Mouse (Mus musculus): ENCODE results near the gene Cotl1. TPM values are rescaled to one million over a fixed set of nuclear protein-coding genes. Genes with fewer than 3 reads are reported as not detected.

Gene Cotl1
- polyA plus RNA-seq, 1 experiment from 2014 or later, result 28.7 TPM

DNA sequence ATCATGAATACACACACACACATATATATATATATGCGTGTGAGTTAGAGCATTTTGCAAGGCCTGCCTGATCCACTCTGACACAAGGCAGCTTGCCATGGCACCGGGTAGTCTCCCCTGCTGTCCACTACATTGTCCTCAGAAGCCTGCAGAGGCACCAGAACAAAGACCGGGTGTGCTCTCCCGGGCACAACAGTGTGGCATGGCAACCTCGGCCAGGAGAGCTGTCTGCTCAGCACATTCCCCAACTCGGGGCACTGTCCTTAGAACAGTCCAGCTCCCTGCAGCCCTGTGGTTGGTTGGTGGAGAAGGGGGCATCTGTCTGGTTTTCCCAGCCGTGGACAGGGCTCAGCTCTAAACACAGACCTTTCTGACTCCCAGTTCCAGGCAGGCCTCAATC, 21.0 kb downstream of the Cotl1 start:
- ATAC-seq (ENCODE audit: low read depth), result no peak

GRCm38 (mm10) chr8:119817446-119817845, 22.9 kb downstream of the Cotl1 start:
- 55% methylated on average over 12 of the region's 12 CpGs for WGBS (ENCODE audit: insufficient replicate concordance)
- Histone ChIP-seq H3K4me3 (replicated peaks) (no peak overlapping the region), H3K4me1 (replicated peaks) (peaks cover 55% of the 10 kb centered on the region), H3K9ac (no peak overlapping the region), H3K27me3 (no peaks in the 10 kb centered on the region), H3K9me3 (replicated peaks) (no peaks in the 10 kb centered on the region), H3K36me3 (peaks cover 20% of the 10 kb centered on the region), H3K4me2 (no peak overlapping the region), H3K27ac (no peak overlapping the region)
- DNase-seq (no peak), ATAC-seq (ENCODE audit: low read depth) (no peak)

More for the DNA sequence above, 21.0 kb downstream of the Cotl1 start:
- no peak overlapping the region for H3K9ac ChIP-seq
- no peak overlapping the region for H3K27ac ChIP-seq
- no peak overlapping the region for H3K4me2 ChIP-seq
- WGBS (ENCODE audit: insufficient replicate concordance), result 65% methylated on average over 7 of the region's 7 CpGs
- no peaks in the 10 kb centered on the region for H3K9me3 ChIP-seq (replicated peaks)
- H3K4me3 ChIP-seq (replicated peaks), result no peak overlapping the region
- peaks cover 42% of the 10 kb centered on the region for H3K4me1 ChIP-seq (replicated peaks)
- no peak for DNase-seq
- H3K36me3 ChIP-seq, result peaks cover 20% of the 10 kb centered on the region
- no peaks in the 10 kb centered on the region for H3K27me3 ChIP-seq

- Histone ChIP-seq H3K9me3 (replicated peaks) (no peaks in the 10 kb centered on the region), H3K4me2 (no peak overlapping the region), H3K36me3 (peaks cover 10% of the 10 kb centered on the region), H3K4me1 (replicated peaks) (peaks cover 67% of the 10 kb centered on the region), H3K4me3 (replicated peaks) (no peak overlapping the region), H3K9ac (no peak overlapping the region), H3K27me3 (no peaks in the 10 kb centered on the region), H3K27ac (no peak overlapping the region)
- 67% methylated on average over 6 of the region's 6 CpGs for WGBS (ENCODE audit: insufficient replicate concordance)
- ATAC-seq (ENCODE audit: low read depth) (no peak), DNase-seq (no peak)
Observed at GRCm38 (mm10) chr8:119816219-119816618, 24.1 kb downstream of the Cotl1 start.

GRCm38 (mm10) chr8:119812650-119813431, 27.5 kb downstream of the Cotl1 start:
- WGBS (ENCODE audit: insufficient replicate concordance), result 19% methylated on average over 12 of the region's 12 CpGs
- H3K36me3 ChIP-seq, result peaks cover 8% of the 10 kb centered on the region
- H3K27ac ChIP-seq, result peak overlapping the region; percentile 74
- peak overlapping the region; percentile 29 for H3K4me2 ChIP-seq
- no peak overlapping the region for H3K9ac ChIP-seq
- no peaks in the 10 kb centered on the region for H3K9me3 ChIP-seq (replicated peaks)
- H3K27me3 ChIP-seq, result no peaks in the 10 kb centered on the region
- H3K4me3 ChIP-seq (replicated peaks), result no peak overlapping the region
- ATAC-seq (ENCODE audit: low read depth) (peak; percentile 57), DNase-seq (no peak)
- H3K4me1 ChIP-seq (replicated peaks), result peaks cover 60% of the 10 kb centered on the region

- H3K27me3 ChIP-seq, result no peaks in the 10 kb centered on the region
- H3K9me3 ChIP-seq (replicated peaks), result no peaks in the 10 kb centered on the region
- H3K36me3 ChIP-seq, result peaks cover 8% of the 10 kb centered on the region
- H3K4me1 ChIP-seq (replicated peaks), result peaks cover 55% of the 10 kb centered on the region
- DNase-seq (no peak), ATAC-seq (ENCODE audit: low read depth) (no peak)
- H3K27ac ChIP-seq, result peak overlapping the region; percentile 74; the same call in 1 of the 2 replicates
- no peak overlapping the region for H3K9ac ChIP-seq
- no peak overlapping the region for H3K4me2 ChIP-seq
- WGBS (ENCODE audit: insufficient replicate concordance), result 22% methylated on average over 6 of the region's 6 CpGs
- H3K4me3 ChIP-seq (replicated peaks), result no peak overlapping the region
Observed at GRCm38 (mm10) chr8:119811925-119812324, 28.4 kb downstream of the Cotl1 start.

DNA sequence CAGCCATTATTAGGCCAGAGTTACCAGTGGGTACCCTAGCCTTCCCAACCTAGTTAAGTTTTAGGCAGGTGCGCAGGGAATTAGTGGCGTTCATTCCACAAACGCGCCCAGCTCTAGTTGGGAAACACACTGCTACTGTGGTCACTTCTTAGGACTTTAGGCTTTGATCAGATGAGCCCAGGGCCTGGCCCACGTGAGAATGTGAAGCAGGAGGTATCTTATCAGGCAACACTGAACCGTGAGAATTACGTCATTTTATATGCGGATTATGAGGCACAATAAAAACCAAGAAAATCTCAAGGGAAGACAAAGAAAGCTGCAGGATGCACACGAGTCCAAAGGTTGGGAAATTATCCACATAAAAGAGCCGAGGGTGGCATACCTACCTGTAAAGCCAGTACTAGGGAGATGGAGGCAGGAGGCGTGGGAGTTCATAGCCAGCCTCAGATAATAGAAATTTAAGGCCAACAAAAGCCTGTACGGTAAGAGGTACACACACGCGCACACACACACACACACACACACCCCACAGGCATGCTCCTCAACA, 29.3 kb downstream of the Cotl1 start:
- WGBS (ENCODE audit: insufficient replicate concordance), result 69% methylated on average over 14 of the region's 14 CpGs
- Histone ChIP-seq H3K4me2 (no peak overlapping the region), H3K4me1 (replicated peaks) (peaks cover 47% of the 10 kb centered on the region), H3K27ac (no peak overlapping the region), H3K27me3 (no peaks in the 10 kb centered on the region), H3K9me3 (replicated peaks) (no peaks in the 10 kb centered on the region), H3K4me3 (replicated peaks) (no peak overlapping the region), H3K9ac (no peak overlapping the region), H3K36me3 (peaks cover 8% of the 10 kb centered on the region)
- no peak for ATAC-seq (ENCODE audit: low read depth)
- no peak for DNase-seq

GRCm38 (mm10) chr8:119810127-119810868, 30.0 kb downstream of the Cotl1 start:
- Histone ChIP-seq H3K27ac (no peak overlapping the region), H3K9ac (no peak overlapping the region), H3K4me1 (replicated peaks) (peaks cover 49% of the 10 kb centered on the region), H3K4me2 (no peak overlapping the region), H3K4me3 (replicated peaks) (no peak overlapping the region), H3K9me3 (replicated peaks) (no peaks in the 10 kb centered on the region), H3K36me3 (peaks cover 8% of the 10 kb centered on the region), H3K27me3 (no peaks in the 10 kb centered on the region)
- no peak for ATAC-seq (ENCODE audit: low read depth)
- 82% methylated on average over 23 of the region's 23 CpGs for WGBS (ENCODE audit: insufficient replicate concordance)
- DNase-seq, result no peak

GRCm38 (mm10) chr8:119809620-119810019, 30.7 kb downstream of the Cotl1 start:
- Histone ChIP-seq H3K4me3 (replicated peaks) (no peak overlapping the region), H3K27ac (no peak overlapping the region), H3K9ac (no peak overlapping the region), H3K27me3 (no peaks in the 10 kb centered on the region), H3K9me3 (replicated peaks) (no peaks in the 10 kb centered on the region), H3K36me3 (peaks cover 8% of the 10 kb centered on the region), H3K4me1 (replicated peaks) (peaks cover 49% of the 10 kb centered on the region), H3K4me2 (no peak overlapping the region)
- no peak for DNase-seq
- WGBS (ENCODE audit: insufficient replicate concordance), result 81% methylated on average over 9 of the region's 9 CpGs
- ATAC-seq (ENCODE audit: low read depth), result no peak

DNA sequence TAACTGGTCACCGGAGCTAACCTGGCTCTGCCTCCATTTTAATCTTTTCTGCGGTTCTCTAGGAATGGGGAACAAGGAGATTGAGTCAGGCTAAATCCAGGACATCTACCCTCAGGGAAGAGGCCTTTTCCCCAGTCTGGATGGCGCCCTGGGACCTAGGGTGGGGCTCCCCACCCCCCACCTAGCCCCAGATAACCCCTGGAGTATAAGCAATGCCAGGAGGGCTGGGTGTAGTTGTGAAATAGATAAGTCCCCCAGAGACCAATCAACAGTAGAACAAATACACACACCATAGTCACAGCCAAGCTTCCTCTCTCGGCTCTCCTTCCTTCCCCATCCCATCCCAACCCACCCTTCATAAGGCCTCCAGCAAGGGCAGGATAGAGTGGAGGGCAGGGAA, 32.7 kb downstream of the Cotl1 start:
- H3K4me1 ChIP-seq (replicated peaks), result peaks cover 30% of the 10 kb centered on the region
- no peak for ATAC-seq (ENCODE audit: low read depth)

GRCm38 (mm10) chr8:119806422-119807263, 33.7 kb downstream of the Cotl1 start:
- H3K4me1 ChIP-seq (replicated peaks), result peaks cover 19% of the 10 kb centered on the region
- H3K4me3 ChIP-seq (replicated peaks), result no peak overlapping the region
- H3K27ac ChIP-seq, result no peak overlapping the region
- H3K4me2 ChIP-seq, result no peak overlapping the region
- no peaks in the 10 kb centered on the region for H3K27me3 ChIP-seq
- H3K36me3 ChIP-seq, result peaks cover 8% of the 10 kb centered on the region
- DNase-seq (no peak), ATAC-seq (ENCODE audit: low read depth) (no peak)
- no peaks in the 10 kb centered on the region for H3K9me3 ChIP-seq (replicated peaks)
- no peak overlapping the region for H3K9ac ChIP-seq
- WGBS (ENCODE audit: insufficient replicate concordance), result 76% methylated on average over 14 of the region's 14 CpGs

More for the DNA sequence above, 32.7 kb downstream of the Cotl1 start:
- WGBS (ENCODE audit: insufficient replicate concordance), result 44% methylated on average over 4 of the region's 4 CpGs
- H3K9ac ChIP-seq, result no peak overlapping the region
- H3K4me2 ChIP-seq, result no peak overlapping the region
- H3K36me3 ChIP-seq, result peaks cover 8% of the 10 kb centered on the region
- no peaks in the 10 kb centered on the region for H3K9me3 ChIP-seq (replicated peaks)
- DNase-seq, result no peak
- no peaks in the 10 kb centered on the region for H3K27me3 ChIP-seq
- no peak overlapping the region for H3K27ac ChIP-seq
- no peak overlapping the region for H3K4me3 ChIP-seq (replicated peaks)

GRCm38 (mm10) chr8:119805275-119805674, 35.1 kb downstream of the Cotl1 start:
- Histone ChIP-seq H3K27ac (no peak overlapping the region), H3K9ac (no peak overlapping the region), H3K36me3 (peaks cover 8% of the 10 kb centered on the region), H3K9me3 (replicated peaks) (no peaks in the 10 kb centered on the region), H3K4me2 (no peak overlapping the region), H3K4me1 (replicated peaks) (peaks cover 14% of the 10 kb centered on the region), H3K4me3 (replicated peaks) (no peak overlapping the region), H3K27me3 (0 out of 2 replicates have a peak, but pooled peaks cover 3% of the 10 kb centered on the region)
- 70% methylated on average over 8 of the region's 8 CpGs for WGBS (ENCODE audit: insufficient replicate concordance)
- ATAC-seq (ENCODE audit: low read depth), result no peak
- no peak for DNase-seq
